Mouse (Mus musculus) kidney, adult 2 months (tissue): ENCODE measurements around the gene Gm49320. TPM values are rescaled to one million over a fixed set of nuclear protein-coding genes. Genes with fewer than 3 reads are reported as not detected.

Experiments used
- DNase-seq: peaks from one replicate; pipeline ENCODE4 v3.0.0; 2021
- H3K27ac ChIP-seq: fragments of 200-500 bp; 2 replicates; pipeline ENCODE4 v1.5.1; 2012; ENCODE audit warnings: low read depth, low read length, control low read depth, inconsistent platforms; ENCODE audit not compliant: insufficient read depth
- H3K27me3 ChIP-seq: fragments of 200-500 bp; replicated peaks from 2 replicates; pipeline ENCODE4 v1.6.1; 2012; ENCODE audit warnings: mild to moderate bottlenecking, moderate library complexity, low read length, inconsistent platforms; ENCODE audit not compliant: control insufficient read depth, insufficient read depth
- H3K36me3 ChIP-seq: fragments of 200-500 bp; 2 replicates; pipeline ENCODE4 v1.6.1; 2012; ENCODE audit warnings: mild to moderate bottlenecking, moderate library complexity, low read length, inconsistent platforms; ENCODE audit not compliant: control insufficient read depth, insufficient read depth
- H3K4me1 ChIP-seq: fragments of 200-500 bp; 2 replicates; pipeline ENCODE4 v1.6.1; 2011; ENCODE audit warnings: low read length; ENCODE audit not compliant: control insufficient read depth, insufficient read depth
- H3K4me3 ChIP-seq: fragments of 200-500 bp; 2 replicates; pipeline ENCODE4 v1.5.1; 2011; ENCODE audit warnings: mild to moderate bottlenecking, low read depth, low read length, control low read depth; ENCODE audit not compliant: insufficient read depth
- CTCF ChIP-seq: fragments of 200-500 bp; conservative IDR thresholded peaks from 2 replicates; pipeline ENCODE4 v1.5.1; 2011; ENCODE audit warnings: low read depth, mild to moderate bottlenecking, control low read depth, low read length, moderate library complexity, mixed read lengths; ENCODE audit not compliant: insufficient read depth, insufficient read length
- POLR2A ChIP-seq: fragments of 200-500 bp; IDR thresholded peaks from one replicate; pipeline ENCODE4 v1.6.1; 2011; ENCODE audit warnings: low read depth, low read length, control low read depth
- WGBS: fragments of 180-500 bp; shearing (Covaris S2); methylation state at CpG from one replicate; pipeline ENCODE4 v1.1.7; 2018; 5-methylcytosine and 5-hydroxymethylcytosine counted together
- polyA plus RNA-seq: library from polyadenylated mRNA; depleted of rRNA; stranded (reverse); fragments of >200 nt; gene quantifications from 2 replicates; pipeline ENCODE4 v1.2.3, GENCODE M21; 2012

Gm49320 gene
- polyA plus RNA-seq, 1 experiment, result 1.3 TPM

- DNase-seq, result peak; percentile 97
- H3K27ac ChIP-seq, result no peak within 1 kb of the TSS
- H3K4me1 ChIP-seq, result no peaks in the 10 kb centered on the region; the same call in 1 of the 2 replicates
- no peaks in the 10 kb centered on the region for H3K27me3 ChIP-seq
- no peak for TF ChIP-seq POLR2A
- TF ChIP-seq CTCF, result no peak
- H3K36me3 ChIP-seq, result no peaks in the 10 kb centered on the region; the same call in 1 of the 2 replicates
- peak within 1 kb of the TSS; percentile 45 for H3K4me3 ChIP-seq
- WGBS, result 8% methylated on average over 32 of the region's 33 CpGs
These were observed 20.6 kb downstream of the Gm49320 start, which contains the start of gene Ctxn1 for GRCm38 (mm10) chr8:4259125-4259804. Ctxn1 (minus strand) TSS chr8:4259274.

- no peaks in the 10 kb centered on the region for H3K4me1 ChIP-seq
- WGBS, result 85% methylated on average over 4 of the region's 4 CpGs
- no peak overlapping the region for H3K27ac ChIP-seq
- DNase-seq, result no peak
- TF ChIP-seq POLR2A, result no peak
- H3K27me3 ChIP-seq, result no peaks in the 10 kb centered on the region
- H3K36me3 ChIP-seq, result no peaks in the 10 kb centered on the region; the same call in 1 of the 2 replicates
- H3K4me3 ChIP-seq, result no peak overlapping the region
These were observed 21.1 kb downstream of the Gm49320 start for GRCm38 (mm10) chr8:4259805-4260170.

- H3K27ac ChIP-seq, result no peak overlapping the region
- H3K27me3 ChIP-seq, result no peaks in the 10 kb centered on the region
- 87% methylated on average over 8 of the region's 8 CpGs for WGBS
- no peak for DNase-seq
- TF ChIP-seq POLR2A (no peak), CTCF (no peak)
- no peaks in the 10 kb centered on the region; the same call in 1 of the 2 replicates for H3K36me3 ChIP-seq
- H3K4me1 ChIP-seq, result no peaks in the 10 kb centered on the region
- H3K4me3 ChIP-seq, result no peak overlapping the region
These were observed 24.6 kb downstream of the Gm49320 start for GRCm38 (mm10) chr8:4263105-4263791.

GRCm38 (mm10) chr8:4265160-4265914 is 26.7 kb downstream of the Gm49320 start:
- 89% methylated on average over 15 of the region's 15 CpGs for WGBS

GRCm38 (mm10) chr8:4267627-4268026 is 29.0 kb downstream of the Gm49320 start:
- TF ChIP-seq POLR2A (no peak), CTCF (peak; percentile 37; the same call in 1 of the 2 replicates)
- Histone ChIP-seq H3K4me3 (no peak overlapping the region), H3K27ac (no peak overlapping the region), H3K4me1 (no peaks in the 10 kb centered on the region), H3K27me3 (no peaks in the 10 kb centered on the region), H3K36me3 (no peaks in the 10 kb centered on the region; the same call in 1 of the 2 replicates)
- 75% methylated on average over 15 of the region's 15 CpGs for WGBS
- DNase-seq, result peak; percentile 28

More at GRCm38 (mm10) chr8:4265160-4265914, 26.7 kb downstream of the Gm49320 start:
- H3K27ac ChIP-seq, result no peak overlapping the region
- TF ChIP-seq POLR2A (no peak), CTCF (no peak)
- H3K27me3 ChIP-seq, result no peaks in the 10 kb centered on the region
- no peaks in the 10 kb centered on the region; the same call in 1 of the 2 replicates for H3K36me3 ChIP-seq
- no peak for DNase-seq
- H3K4me1 ChIP-seq, result no peaks in the 10 kb centered on the region
- no peak overlapping the region for H3K4me3 ChIP-seq

- TF ChIP-seq CTCF, result no peak
- no peak for TF ChIP-seq POLR2A
- no peaks in the 10 kb centered on the region; the same call in 1 of the 2 replicates for H3K36me3 ChIP-seq
- no peak overlapping the region for H3K4me3 ChIP-seq
- H3K4me1 ChIP-seq, result peaks cover 4% of the 10 kb centered on the region; the same call in 1 of the 2 replicates
- DNase-seq, result no peak
- WGBS, result 85% methylated on average over 6 of the region's 6 CpGs
- no peaks in the 10 kb centered on the region for H3K27me3 ChIP-seq
- H3K27ac ChIP-seq, result no peak overlapping the region
These were observed 30.9 kb downstream of the Gm49320 start for GRCm38 (mm10) chr8:4269609-4270008.
